Mouse (Mus musculus) thymus, postnatal 14 days (tissue): ENCODE data around the gene Clstn2.

Source experiments
- DNase-seq: peaks from one replicate; pipeline ENCODE4 v3.0.0; 2021

The Clstn2 gene

GRCm38 (mm10) chr9:97919326-97919725 lies 113.7 kb downstream of the Clstn2 start:
- DNase-seq, result no peak

GRCm38 (mm10) chr9:97891415-97891814 lies 141.6 kb downstream of the Clstn2 start:
- DNase-seq, result no peak

- no peak for DNase-seq
Observed at GRCm38 (mm10) chr9:97883336-97883735, 149.6 kb downstream of the Clstn2 start.

- no peak for DNase-seq
Observed at GRCm38 (mm10) chr9:97867013-97867700, 165.8 kb downstream of the Clstn2 start.

GRCm38 (mm10) chr9:97852859-97853258 lies 180.1 kb downstream of the Clstn2 start:
- no peak for DNase-seq

GRCm38 (mm10) chr9:97847873-97848838 lies 184.8 kb downstream of the Clstn2 start:
- no peak for DNase-seq

GRCm38 (mm10) chr9:97842054-97842453 lies 190.9 kb downstream of the Clstn2 start:
- DNase-seq, result no peak

GRCm38 (mm10) chr9:97831216-97831615 lies 201.8 kb downstream of the Clstn2 start:
- no peak for DNase-seq

- no peak for DNase-seq
Observed at GRCm38 (mm10) chr9:97829919-97830318, 203.1 kb downstream of the Clstn2 start.

GRCm38 (mm10) chr9:97827689-97828088 lies 205.3 kb downstream of the Clstn2 start:
- no peak for DNase-seq

GRCm38 (mm10) chr9:97826077-97826947 lies 206.7 kb downstream of the Clstn2 start:
- no peak for DNase-seq

GRCm38 (mm10) chr9:97817116-97817515 lies 215.9 kb downstream of the Clstn2 start:
- DNase-seq, result no peak

- no peak for DNase-seq
Observed at GRCm38 (mm10) chr9:97816143-97816805, 216.7 kb downstream of the Clstn2 start.

GRCm38 (mm10) chr9:97813157-97813556 lies 219.8 kb downstream of the Clstn2 start:
- DNase-seq, result no peak

- DNase-seq, result no peak
Observed at GRCm38 (mm10) chr9:97807031-97807430, 225.9 kb downstream of the Clstn2 start.

- no peak for DNase-seq
Observed at GRCm38 (mm10) chr9:97793661-97794060, 239.3 kb downstream of the Clstn2 start.

GRCm38 (mm10) chr9:97788151-97788670 lies 244.8 kb downstream of the Clstn2 start:
- DNase-seq, result no peak

GRCm38 (mm10) chr9:97780032-97780616 lies 252.9 kb downstream of the Clstn2 start:
- DNase-seq, result no peak

GRCm38 (mm10) chr9:97775770-97776169 lies 257.2 kb downstream of the Clstn2 start:
- no peak for DNase-seq

GRCm38 (mm10) chr9:97774991-97775390 lies 258.0 kb downstream of the Clstn2 start:
- DNase-seq, result no peak

GRCm38 (mm10) chr9:97773911-97774310 lies 259.1 kb downstream of the Clstn2 start:
- no peak for DNase-seq

- no peak for DNase-seq
Observed at GRCm38 (mm10) chr9:97772431-97772830, 260.6 kb downstream of the Clstn2 start.
